Mouse (Mus musculus) MEL (cell line): ENCODE results near the gene Gdf7. TPM values are rescaled to one million over a fixed set of nuclear protein-coding genes. Genes with fewer than 3 reads are reported as not detected.

ENCODE experiments used
- DNase-seq: peaks from one replicate; pipeline ENCODE4 v3.0.0; 2011; ENCODE audit warnings: low read depth, low spot score
- H3K27ac ChIP-seq: 2 replicates; pipeline ENCODE4 v1.5.1; 2012; ENCODE audit warnings: low read depth, mild to moderate bottlenecking, control low read depth, low read length, moderate library complexity; ENCODE audit not compliant: control insufficient read depth
- H3K27me3 ChIP-seq, 2 experiments: fragments of 150-350 bp in 1 of 2; sonication (generic) in 1 of 2; 2 replicates each; pipeline ENCODE4 v1.6.1; 2012; ENCODE audit warnings: low read length in 2 of 2, mild to moderate bottlenecking in 2 of 2, improper control_type of control experiment in 1 of 2, moderate library complexity in 1 of 2; ENCODE audit not compliant: insufficient read depth in 2 of 2, control insufficient read depth in 1 of 2
- H3K36me3 ChIP-seq, 2 experiments: 2 replicates each; pipeline ENCODE4 v1.6.1; 2012 to 2014; ENCODE audit warnings: low read length in 2 of 2, improper control_type of control experiment in 1 of 2, inconsistent platforms in 1 of 2, mild to moderate bottlenecking in 1 of 2; ENCODE audit not compliant: insufficient read depth in 2 of 2, control insufficient read depth in 1 of 2
- H3K4me1 ChIP-seq, 2 experiments: fragments of 150-350 bp in 1 of 2; sonication (generic) in 1 of 2; 2 replicates each; pipeline ENCODE4 v1.6.1; 2012; ENCODE audit warnings: low read length in 2 of 2, improper control_type of control experiment in 1 of 2, mild to moderate bottlenecking in 1 of 2; ENCODE audit not compliant: insufficient read depth in 2 of 2, control insufficient read depth in 1 of 2
- H3K4me3 ChIP-seq, 2 experiments: fragments of 150-350 bp in 1 of 2; sonication (generic) in 1 of 2; 2 replicates each; pipeline ENCODE4 v1.5.1; 2012; ENCODE audit warnings: low read depth in 2 of 2, low read length in 2 of 2, mild to moderate bottlenecking in 2 of 2, moderate library complexity in 2 of 2, control low read depth in 1 of 2, improper control_type of control experiment in 1 of 2; ENCODE audit not compliant: control insufficient read depth in 1 of 2, insufficient read depth in 1 of 2
- H3K79me2 ChIP-seq: 2 replicates; pipeline ENCODE4 v1.6.1; 2012; ENCODE audit warnings: mild to moderate bottlenecking, low read length, moderate library complexity; ENCODE audit not compliant: control insufficient read depth, poor library complexity, insufficient read depth
- H3K9ac ChIP-seq: 2 replicates; pipeline ENCODE4 v1.6.1; 2012; ENCODE audit warnings: low read depth, mild to moderate bottlenecking, control low read depth, low read length, moderate library complexity; ENCODE audit not compliant: control insufficient read depth, poor library complexity, severe bottlenecking
- H3K9me3 ChIP-seq: fragments of 150-350 bp; sonication (generic); replicated peaks from 2 replicates; pipeline ENCODE4 v1.6.1; 2012; ENCODE audit warnings: mild to moderate bottlenecking, low read length, improper control_type of control experiment, moderate library complexity; ENCODE audit not compliant: insufficient read depth
- BHLHE40 ChIP-seq: IDR thresholded peaks from 2 replicates; pipeline ENCODE4 v1.6.1; 2012; ENCODE audit warnings: low read depth, mild to moderate bottlenecking, inconsistent platforms, low read length, improper control_type of control experiment, borderline replicate concordance
- CTCF ChIP-seq, 3 experiments: IDR thresholded peaks in 2 of 3; conservative IDR thresholded peaks in 1 of 3; 2 replicates each; pipeline ENCODE4 v1.5.1; 2011 to 2012; ENCODE audit warnings: low read length in 3 of 3, low read depth in 2 of 3, mild to moderate bottlenecking in 2 of 3, improper control_type of control experiment in 1 of 3, inconsistent platforms in 1 of 3, mixed read lengths in 1 of 3, moderate library complexity in 1 of 3; ENCODE audit not compliant: control insufficient read depth in 1 of 3, insufficient read depth in 1 of 3, poor library complexity in 1 of 3, severe bottlenecking in 1 of 3
- ETS1 ChIP-seq: IDR thresholded peaks from 2 replicates; pipeline ENCODE4 v1.6.1; 2012; ENCODE audit warnings: low read depth, mild to moderate bottlenecking, inconsistent platforms, low read length, improper control_type of control experiment, moderate library complexity
- GATA1 ChIP-seq: IDR thresholded peaks from 2 replicates; pipeline ENCODE4 v1.6.1; 2011; ENCODE audit warnings: low read depth, low read length, improper control_type of control experiment
- MEF2A ChIP-seq: IDR thresholded peaks from 2 replicates; pipeline ENCODE4 v1.6.1; 2014; ENCODE audit warnings: low read depth, mild to moderate bottlenecking, inconsistent platforms, low read length, improper control_type of control experiment; ENCODE audit not compliant: poor library complexity, insufficient replicate concordance, severe bottlenecking; ENCODE audit errors: extremely low read depth
- MYB ChIP-seq: IDR thresholded peaks from 2 replicates; pipeline ENCODE4 v1.6.1; 2011; ENCODE audit warnings: mild to moderate bottlenecking, low read depth, low read length, improper control_type of control experiment
- POLR2A ChIP-seq, 2 experiments: IDR thresholded peaks; 2 replicates each; pipeline ENCODE4 v1.6.1; 2011 to 2012; ENCODE audit warnings: low read length in 2 of 2, mild to moderate bottlenecking in 2 of 2, control low read depth in 1 of 2, improper control_type of control experiment in 1 of 2, low read depth in 1 of 2, moderate library complexity in 1 of 2; ENCODE audit not compliant: control insufficient read depth in 1 of 2, insufficient read depth in 1 of 2, poor library complexity in 1 of 2
- POLR2AphosphoS5 ChIP-seq: IDR thresholded peaks from 2 replicates; pipeline ENCODE4 v1.6.1; 2012; ENCODE audit warnings: low read depth, borderline replicate concordance, mild to moderate bottlenecking, inconsistent platforms, low read length, moderate library complexity, mixed read lengths
- USF1 ChIP-seq: IDR thresholded peaks from 2 replicates; pipeline ENCODE4 v1.6.1; 2014; ENCODE audit warnings: low read depth, mild to moderate bottlenecking, inconsistent platforms, low read length, improper control_type of control experiment, moderate library complexity
- ZMIZ1 ChIP-seq: IDR thresholded peaks from 2 replicates; pipeline ENCODE4 v1.6.1; 2012; ENCODE audit warnings: low read depth, mild to moderate bottlenecking, inconsistent platforms, low read length, improper control_type of control experiment, moderate library complexity
- polyA plus RNA-seq, 2 experiments: library from polyadenylated mRNA; stranded (reverse) in 1 of 2; unstranded in 1 of 2; fragments of >175 nt in 1 of 2; fragments of >200 nt in 1 of 2; gene quantifications; 2 replicates each; pipeline versions ENCODE4 v1.2.1 to v1.2.4; 2012; ENCODE audit warnings: low replicate concordance in 2 of 2, low read depth in 1 of 2; ENCODE audit not compliant: insufficient read length in 2 of 2, insufficient read depth in 1 of 2, missing spikeins in 1 of 2
- total RNA-seq: library from RNA; depleted of rRNA; stranded (reverse); fragments of 300-350 nt; gene quantifications from 2 replicates; pipeline ENCODE4 v1.2.3, GENCODE M21; 2012

The Gdf7 gene
- total and polyA plus RNA-seq, 3 experiments: not detected

GRCm38 (mm10) chr12:8331489-8332173 is 29.9 kb upstream of the Gdf7 start:
- Histone ChIP-seq H3K27me3 (no peaks in the 10 kb centered on the region), H3K9me3 (no peaks in the 10 kb centered on the region), H3K4me3 (no peak overlapping the region), H3K36me3 (no peaks in the 10 kb centered on the region), H3K79me2 (no peaks in the 10 kb centered on the region), H3K4me1 (no peaks in the 10 kb centered on the region), H3K27ac (no peak overlapping the region), H3K9ac (no peak overlapping the region)
- no peak for DNase-seq
- TF ChIP-seq GATA1 (no peak), MYB (no peak)

DNA sequence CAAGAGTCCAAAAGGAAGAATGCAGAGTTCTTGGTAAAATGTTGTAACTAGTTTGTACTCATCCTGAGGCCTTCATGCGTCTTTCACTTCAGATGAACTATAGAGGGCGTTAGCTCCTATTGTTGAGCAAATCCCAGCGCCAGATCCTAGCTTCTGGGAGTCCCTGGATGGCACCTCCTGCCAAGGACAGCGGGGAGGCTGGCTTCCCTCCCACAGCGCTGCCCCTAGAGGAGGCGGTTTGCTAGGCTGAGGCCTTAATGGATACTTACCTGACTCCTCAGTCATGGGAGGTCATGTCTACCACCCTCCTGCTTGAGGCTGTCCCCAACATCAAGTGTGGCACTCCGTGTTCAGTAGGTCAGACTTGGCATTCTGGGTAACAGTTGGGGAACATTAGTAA is 27.5 kb upstream of the Gdf7 start:
- Histone ChIP-seq H3K9me3 (no peaks in the 10 kb centered on the region), H3K27me3 (no peaks in the 10 kb centered on the region), H3K4me3 (no peak overlapping the region), H3K27ac (no peak overlapping the region), H3K79me2 (no peaks in the 10 kb centered on the region), H3K4me1 (no peaks in the 10 kb centered on the region), H3K9ac (no peak overlapping the region), H3K36me3 (no peaks in the 10 kb centered on the region)
- no peak for DNase-seq
- TF ChIP-seq POLR2AphosphoS5 (no peak), CTCF (IDR thresholded peaks at IDR 0.05 in 2 of 3, conservative IDR thresholded peaks at IDR 0.05 in 1 of 3; ENCODE audit: control insufficient read depth in 1 of 3, insufficient read depth in 1 of 3, low read depth in 2 of 3, low read length in 3 of 3, poor library complexity in 1 of 3, severe bottlenecking in 1 of 3) (no peak), POLR2A (IDR thresholded peaks at IDR 0.05; ENCODE audit: control insufficient read depth in 1 of 2, insufficient read depth in 1 of 2, low read depth in 1 of 2, low read length in 2 of 2, poor library complexity in 1 of 2) (no peak), MEF2A (no peak), ETS1 (no peak)

DNA sequence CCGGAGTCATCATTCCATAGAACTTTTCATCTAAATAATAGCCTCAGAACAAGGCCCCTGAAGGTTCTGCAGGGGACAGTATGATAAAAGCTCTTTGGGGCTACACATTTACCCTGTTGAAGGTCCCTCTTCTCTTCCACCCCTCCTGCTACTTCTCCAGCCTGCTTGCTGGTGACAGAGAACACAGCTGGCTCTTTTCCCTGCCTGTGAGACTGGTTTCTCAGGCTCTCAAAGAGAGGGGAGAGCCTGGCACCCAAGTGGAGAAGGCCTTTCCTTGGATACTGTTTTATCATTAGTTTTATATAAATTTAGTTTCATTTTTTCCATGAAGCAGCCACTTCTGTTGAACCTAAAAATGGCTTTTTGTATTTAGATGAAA is 25.9 kb upstream of the Gdf7 start:
- TF ChIP-seq MEF2A (no peak), ZMIZ1 (no peak), USF1 (no peak), BHLHE40 (no peak)
- TF ChIP-seq, all 39 proteins: peak for 0
- no peak overlapping the region for H3K9ac ChIP-seq
- no peaks in the 10 kb centered on the region for H3K27me3 ChIP-seq
- no peaks in the 10 kb centered on the region for H3K4me1 ChIP-seq
- H3K9me3 ChIP-seq: no peaks in the 10 kb centered on the region
- H3K36me3 ChIP-seq: no peaks in the 10 kb centered on the region
- no peak overlapping the region for H3K4me3 ChIP-seq
- H3K79me2 ChIP-seq: no peaks in the 10 kb centered on the region
- DNase-seq: no peak
- H3K27ac ChIP-seq: no peak overlapping the region
